14 mouse cellular contexts compared by ENCODE assay signal in the genomic region with DNA sequence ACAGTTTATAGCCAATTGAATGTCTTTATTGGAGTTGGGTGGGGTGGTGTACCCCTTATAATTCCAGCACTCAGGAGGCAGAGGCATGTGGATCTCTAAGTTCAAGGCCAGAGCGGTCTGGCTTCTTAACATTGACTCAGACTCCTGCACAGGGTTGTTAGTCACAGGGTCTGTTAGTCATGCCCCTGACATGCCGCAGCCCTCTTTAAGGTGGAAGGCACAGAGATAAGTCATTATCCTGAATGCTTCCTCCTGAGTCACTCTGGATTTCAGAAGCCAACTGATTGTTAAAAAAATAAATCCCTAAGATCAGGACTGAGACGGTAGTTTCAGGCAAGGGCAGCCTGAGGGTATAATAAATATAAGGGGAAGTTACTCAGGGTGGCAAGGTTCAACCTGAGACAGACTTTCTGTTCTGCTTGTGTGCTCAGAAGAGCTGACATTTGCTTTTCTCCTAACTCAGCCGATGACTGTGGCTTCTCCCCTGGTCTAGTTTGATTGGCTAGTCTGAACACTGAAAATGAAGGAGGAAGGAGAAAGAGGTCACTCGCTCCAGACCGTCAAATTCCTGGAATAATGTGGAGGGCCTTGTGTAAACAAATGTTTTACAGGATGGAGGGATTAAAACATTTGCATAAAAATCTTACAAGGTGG. TPM values are rescaled to one million over a fixed set of nuclear protein-coding genes. Genes with fewer than 3 reads are reported as not detected.
DNase-seq lines count a peak whose midpoint lies in the region; ATAC-seq and TF ChIP-seq lines count a peak whose summit lies in the region.
"Had no signal": no experiment of that assay in that cellular context is flagged by ENCODE, and none has a peak within 500 bp of the region (broad histone marks: within the 10 kb centered on the region; RNA-seq: fewer than 3 reads in every experiment).

No protein-coding gene starts in this region.

- WGBS in liver, postnatal 0 days (ENCODE audit: insufficient replicate concordance) = 47% methylated on average over 6 of the region's 6 CpGs

- no peaks in the 10 kb centered on the region for H3K36me3 ChIP-seq in liver, postnatal 0 days (replicated peaks; ENCODE audit: insufficient read depth, low read length)
- H3K36me3 ChIP-seq: hindbrain, embryonic 10.5 days had no signal

- no peak overlapping the region for H3K9ac ChIP-seq in liver, postnatal 0 days (replicated peaks)
- H3K9ac ChIP-seq: liver, embryonic 14.5 days had no signal

- no peak overlapping the region for H3K4me2 ChIP-seq in liver, postnatal 0 days (ENCODE audit: low read depth, low read length)

- peak; percentile 80 to 86 for DNase-seq in adrenal gland, adult (ENCODE audit: inconsistent age in 2 of 2, low spot score in 1 of 2)
- no peak for DNase-seq in adrenal gland, adult 18-20 months (ENCODE audit: low spot score in 2 of 2)
- DNase-seq in 416B (ENCODE audit: low read depth) = peak; percentile 92
- no peak for DNase-seq in liver, postnatal 0 days
- DNase-seq in T-cell, adult 2 months (ENCODE audit: low spot score) = no peak
- no peak for DNase-seq in heart, adult 9 months (ENCODE audit: low spot score in 2 of 2)
- DNase-seq in gastrocnemius, postnatal 10 days = no peak
- DNase-seq: cerebellum, postnatal 36 days; gastrocnemius, postnatal 36 days; layer of hippocampus, adult 9-11 months had no signal

- no peak for TF ChIP-seq CTCF in bone marrow macrophage, adult 2 months (IDR thresholded peaks at IDR 0.05; ENCODE audit: low read depth, low read length)
- no peak for TF ChIP-seq CTCF in liver, postnatal 0 days (IDR thresholded peaks at IDR 0.05; ENCODE audit: low read depth)

- TF ChIP-seq POLR2A in bone marrow macrophage, adult 2 months (IDR thresholded peaks at IDR 0.05; ENCODE audit: borderline replicate concordance, low read depth, low read length) = no peak

- no peaks in the 10 kb centered on the region for H3K27me3 ChIP-seq in liver, postnatal 0 days (ENCODE audit: insufficient read depth, low read length)

- peak; percentile 67 for ATAC-seq in liver, postnatal 0 days
- ATAC-seq: midbrain, embryonic 16.5 days had no signal

- H3K4me3 ChIP-seq in bone marrow macrophage, adult 2 months (ENCODE audit: insufficient read depth, low read length) = no peak overlapping the region
- H3K4me3 ChIP-seq in liver, postnatal 0 days (ENCODE audit: low read depth, low read length) = no peak overlapping the region
- H3K4me3 ChIP-seq: hindbrain, embryonic 10.5 days had no signal

- H3K27ac ChIP-seq in bone marrow macrophage, adult 2 months (ENCODE audit: insufficient read depth, low read depth, low read length) = peak overlapping the region; percentile 79
- peak overlapping the region; percentile 45; the same call in 1 of the 2 replicates for H3K27ac ChIP-seq in liver, postnatal 0 days (ENCODE audit: low read depth)
- H3K27ac ChIP-seq: hindbrain, embryonic 10.5 days; liver, embryonic 14.5 days had no signal

- H3K9me3 ChIP-seq in liver, postnatal 0 days (ENCODE audit: low read length) = no peaks in the 10 kb centered on the region
- H3K9me3 ChIP-seq: hindbrain, embryonic 10.5 days had no signal

- no peak for TF ChIP-seq EP300 in liver, postnatal 0 days (IDR thresholded peaks at IDR 0.05; ENCODE audit: low read depth)

- H3K4me1 ChIP-seq in bone marrow macrophage, adult 2 months (ENCODE audit: control insufficient read depth, insufficient read depth, low read length) = peaks cover 49% of the 10 kb centered on the region
- peaks cover 10% of the 10 kb centered on the region for H3K4me1 ChIP-seq in liver, postnatal 0 days (ENCODE audit: insufficient read depth)

RNA-seq across cellular contexts. Expression of a gene that starts 19.9 kb away (rescaled TPM):
- 100 to 1,000 TPM; 677 to 814 TPM for total RNA-seq in adrenal gland, adult 18-20 months (2021)
- polyA plus RNA-seq in bone marrow macrophage, adult 2 months (2012; ENCODE audit: insufficient read depth, insufficient read length, missing spikeins) = 422 and 438 TPM in 2 replicates
- polyA plus RNA-seq in liver, postnatal 0 days (2015; fragmentation: Nextera tagmentation; extraction: Ambion mirVana) = 246 and 265 TPM in 2 replicates
- 100 to 1,000 TPM; 110 to 111 TPM for total RNA-seq in gastrocnemius, postnatal 10 days (2021)

RNA-seq across cellular contexts. Expression of a gene that starts 33.4 kb away (rescaled TPM):
- total RNA-seq in adrenal gland, adult 18-20 months (2021) = 1 to 10 TPM; 1.9 to 2.7 TPM
- polyA plus RNA-seq in bone marrow macrophage, adult 2 months (2012; ENCODE audit: insufficient read depth, insufficient read length, missing spikeins) = not detected in 2 replicates
- polyA plus RNA-seq in liver, postnatal 0 days (2015; fragmentation: Nextera tagmentation; extraction: Ambion mirVana) = 22.2 and 25.4 TPM in 2 replicates
- 1 to 10 TPM; 1.5 to 2.3 TPM for total RNA-seq in gastrocnemius, postnatal 10 days (2021)

RNA-seq across cellular contexts. Expression of a gene that starts 41.9 kb away (rescaled TPM):
- 10 to 100 TPM; 25.5 to 35.3 TPM for total RNA-seq in adrenal gland, adult 18-20 months (2021)
- polyA plus RNA-seq in bone marrow macrophage, adult 2 months (2012; ENCODE audit: insufficient read depth, insufficient read length, missing spikeins) = 45.8 and 50.5 TPM in 2 replicates
- polyA plus RNA-seq in liver, postnatal 0 days (2015; fragmentation: Nextera tagmentation; extraction: Ambion mirVana) = 17.4 and 18.2 TPM in 2 replicates
- total RNA-seq in gastrocnemius, postnatal 10 days (2021) = 10 to 100 TPM; 12.1 to 13.5 TPM

RNA-seq across cellular contexts. Expression of a gene that starts 44.5 kb away (rescaled TPM):
- 10 to 100 TPM; 25.7 to 25.9 TPM for total RNA-seq in adrenal gland, adult 18-20 months (2021)
- 29.8 and 37.8 TPM in 2 replicates for polyA plus RNA-seq in bone marrow macrophage, adult 2 months (2012; ENCODE audit: insufficient read depth, insufficient read length, missing spikeins)
- 9.2 and 11.9 TPM in 2 replicates for polyA plus RNA-seq in liver, postnatal 0 days (2015; fragmentation: Nextera tagmentation; extraction: Ambion mirVana)
- 10 to 100 TPM; 12.1 to 12.8 TPM for total RNA-seq in gastrocnemius, postnatal 10 days (2021)

RNA-seq across cellular contexts. Expression of a gene that starts 44.6 kb away (rescaled TPM):
- 10 to 100 TPM; 21.9 to 30.3 TPM for total RNA-seq in adrenal gland, adult 18-20 months (2021)
- 27.3 and 37.4 TPM in 2 replicates for polyA plus RNA-seq in bone marrow macrophage, adult 2 months (2012; ENCODE audit: insufficient read depth, insufficient read length, missing spikeins)
- polyA plus RNA-seq in liver, postnatal 0 days (2015; fragmentation: Nextera tagmentation; extraction: Ambion mirVana) = 10.7 and 11.9 TPM in 2 replicates
- total RNA-seq in gastrocnemius, postnatal 10 days (2021) = 10 to 100 TPM; 24.6 to 28.7 TPM

Comparison
In these comparisons a context has a peak if more than half of its experiments do, and no peak if none do; other contexts are left out.
1. DNase-seq: peak in adrenal gland, adult (2 of 2) and 416B (single experiment); none in adrenal gland, adult 18-20 months (0 of 2), liver, postnatal 0 days (single experiment), T-cell, adult 2 months (single experiment), heart, adult 9 months (0 of 2) and gastrocnemius, postnatal 10 days (single experiment).
2. RNA of a gene that starts 19.9 kb away (total RNA-seq): 677 to 814 TPM in adrenal gland, adult 18-20 months; 110 to 111 TPM in gastrocnemius, postnatal 10 days; every median in the first group is over 4 times any median in the second.